Mouse (Mus musculus) heart, embryonic 11.5 days (tissue): ENCODE measurements around the gene Fam117a. TPM values are rescaled to one million over a fixed set of nuclear protein-coding genes. Genes with fewer than 3 reads are reported as not detected.

ENCODE experiments used
- ATAC-seq: fragments of 200-750 bp; cut with Nextera tagmentation; replicated peaks from 2 replicates; pipeline ENCODE4 v1.8.0; 2017; ENCODE audit warnings: moderate library complexity; ENCODE audit not compliant: insufficient number of reproducible peaks, low FRiP score, low TSS enrichment
- H3K27ac ChIP-seq: fragments of 300-500 bp; sonication (generic); 2 replicates; pipeline ENCODE4 v1.5.1; 2014; ENCODE audit warnings: mild to moderate bottlenecking, low read depth, low read length
- H3K27me3 ChIP-seq: fragments of 300-500 bp; sonication (generic); 2 replicates; pipeline ENCODE4 v1.6.1; 2014; ENCODE audit warnings: mild to moderate bottlenecking, low read length, mixed read lengths; ENCODE audit not compliant: control insufficient read depth, insufficient read depth
- H3K36me3 ChIP-seq: fragments of 300-500 bp; sonication (generic); 2 replicates; pipeline ENCODE4 v1.6.1; 2014; ENCODE audit warnings: mild to moderate bottlenecking, low read length, moderate library complexity, mixed read lengths; ENCODE audit not compliant: control insufficient read depth, insufficient read depth
- H3K4me1 ChIP-seq: fragments of 300-500 bp; sonication (generic); 2 replicates; pipeline ENCODE4 v1.6.1; 2014; ENCODE audit warnings: low read length; ENCODE audit not compliant: control insufficient read depth, insufficient read depth
- H3K4me2 ChIP-seq: fragments of 300-500 bp; sonication (generic); 2 replicates; pipeline ENCODE4 v1.6.1; 2014; ENCODE audit warnings: mild to moderate bottlenecking, moderate library complexity
- H3K4me3 ChIP-seq: fragments of 300-500 bp; sonication (generic); 2 replicates; pipeline ENCODE4 v1.5.1; 2014; ENCODE audit warnings: low read depth, low read length
- H3K9ac ChIP-seq: fragments of 300-500 bp; sonication (generic); 2 replicates; pipeline ENCODE4 v1.6.1; 2014; ENCODE audit warnings: mild to moderate bottlenecking, low read depth, low read length, moderate library complexity
- H3K9me3 ChIP-seq: fragments of 300-500 bp; sonication (generic); replicated peaks from 2 replicates; pipeline ENCODE4 v1.6.1; 2016; ENCODE audit warnings: low read length; ENCODE audit not compliant: control insufficient read depth
- WGBS: fragments of 180-500 bp; shearing (Covaris S2); extraction: QIAGEN DNeasy Blood & Tissue Kit; methylation state at CpG from one replicate; pipeline ENCODE4 v1.1.7; 2014; ENCODE audit not compliant: insufficient replicate concordance; 5-methylcytosine and 5-hydroxymethylcytosine counted together
- polyA plus RNA-seq: library from polyadenylated mRNA; unstranded; fragments of >200 nt; fragmentation: Nextera tagmentation; extraction: Ambion mirVana; gene quantifications from 2 replicates; pipeline ENCODE4 v1.2.1, GENCODE M21; 2014

The Fam117a gene
- polyA plus RNA-seq, 1 experiment from 2014 or later = 19.4 TPM

DNA sequence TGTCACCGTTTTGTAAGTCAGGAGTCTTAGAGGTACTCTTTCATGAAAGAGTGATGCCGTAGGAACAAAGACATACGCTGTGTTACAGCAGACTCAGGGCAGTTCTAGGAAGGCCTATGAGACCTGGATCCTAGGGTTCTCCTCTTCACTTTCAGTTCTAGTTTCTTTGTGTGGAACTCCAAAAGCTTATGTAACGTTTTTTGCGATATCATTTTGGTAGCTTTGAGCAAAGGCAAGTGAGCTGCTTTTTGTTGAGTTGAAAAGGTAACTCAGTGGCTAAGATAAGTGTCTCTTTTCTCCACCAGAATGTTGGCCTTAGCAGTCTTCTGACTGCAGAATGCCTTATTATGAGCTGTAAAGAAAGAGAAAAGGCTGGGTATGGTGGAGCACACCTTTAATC is 80.5 kb downstream of the Fam117a start:
- Histone ChIP-seq H3K36me3 (no peaks in the 10 kb centered on the region), H3K4me3 (no peak overlapping the region), H3K9ac (0 out of 2 replicates have a peak overlapping the region, but pooled peaks have one; percentile 23), H3K4me2 (no peak overlapping the region), H3K9me3 (no peaks in the 10 kb centered on the region), H3K27me3 (no peaks in the 10 kb centered on the region), H3K27ac (no peak overlapping the region), H3K4me1 (peaks cover 11% of the 10 kb centered on the region; the same call in 1 of the 2 replicates)
- WGBS = 77% methylated on average over 5 of the region's 5 CpGs
- ATAC-seq = no peak

DNA sequence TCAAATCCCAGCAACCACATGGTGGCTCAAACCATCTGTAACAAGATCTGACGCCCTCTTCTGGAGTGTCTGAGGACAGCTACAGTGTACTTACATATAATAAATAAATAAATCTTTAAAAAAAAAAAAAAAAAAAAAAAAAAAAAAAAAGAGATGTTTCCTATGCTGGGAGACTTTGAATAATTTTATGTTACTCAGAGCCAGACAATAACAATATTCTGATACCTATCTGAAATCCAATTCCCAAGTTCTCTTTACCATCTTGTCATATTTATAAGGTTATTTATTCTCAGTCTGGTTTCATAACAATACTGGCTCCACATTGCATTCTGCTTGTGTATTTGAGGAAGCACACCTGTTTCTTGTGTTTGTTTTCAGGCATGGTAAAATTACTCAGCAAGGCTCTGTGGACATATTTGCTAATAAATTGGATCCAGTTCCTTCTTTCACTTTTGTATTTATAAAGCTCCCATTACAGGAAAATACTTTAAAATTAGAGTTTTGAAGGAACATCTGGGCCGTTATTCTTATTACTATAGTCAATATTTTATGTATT is 84.1 kb downstream of the Fam117a start:
- ATAC-seq = no peak
- Histone ChIP-seq H3K27ac (no peak overlapping the region), H3K4me2 (no peak overlapping the region), H3K9me3 (no peaks in the 10 kb centered on the region), H3K4me3 (no peak overlapping the region), H3K36me3 (no peaks in the 10 kb centered on the region), H3K4me1 (peaks cover 6% of the 10 kb centered on the region; the same call in 1 of the 2 replicates), H3K27me3 (no peaks in the 10 kb centered on the region), H3K9ac (no peak overlapping the region)
- WGBS = 73% methylated on average over 2 of the region's 2 CpGs

DNA sequence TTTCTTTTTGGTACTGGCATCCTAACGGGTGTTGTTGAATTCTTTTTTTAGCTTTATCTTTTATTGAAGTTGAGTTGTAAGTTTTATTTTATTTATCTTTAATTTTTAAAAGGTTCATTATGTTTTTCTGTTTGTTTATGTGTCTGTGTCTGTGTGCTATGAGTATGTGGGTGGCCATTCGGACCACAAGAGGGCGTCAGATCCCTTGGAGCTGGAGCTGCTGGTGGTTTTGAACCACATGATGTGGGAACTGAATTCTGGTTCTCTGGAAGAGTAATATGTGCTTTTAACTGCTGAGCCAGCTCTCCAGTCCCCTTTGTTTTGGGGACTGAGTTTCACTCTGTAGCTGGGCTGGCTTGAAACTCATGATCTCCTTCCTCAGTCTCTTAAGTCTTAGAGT is 86.7 kb downstream of the Fam117a start:
- Histone ChIP-seq H3K9ac (no peak overlapping the region), H3K36me3 (no peaks in the 10 kb centered on the region), H3K4me3 (no peak overlapping the region), H3K27me3 (no peaks in the 10 kb centered on the region), H3K9me3 (no peaks in the 10 kb centered on the region), H3K27ac (no peak overlapping the region), H3K4me1 (no peaks in the 10 kb centered on the region), H3K4me2 (no peak overlapping the region)
- ATAC-seq = no peak
- WGBS = 76% methylated on average over 3 of the region's 3 CpGs

DNA sequence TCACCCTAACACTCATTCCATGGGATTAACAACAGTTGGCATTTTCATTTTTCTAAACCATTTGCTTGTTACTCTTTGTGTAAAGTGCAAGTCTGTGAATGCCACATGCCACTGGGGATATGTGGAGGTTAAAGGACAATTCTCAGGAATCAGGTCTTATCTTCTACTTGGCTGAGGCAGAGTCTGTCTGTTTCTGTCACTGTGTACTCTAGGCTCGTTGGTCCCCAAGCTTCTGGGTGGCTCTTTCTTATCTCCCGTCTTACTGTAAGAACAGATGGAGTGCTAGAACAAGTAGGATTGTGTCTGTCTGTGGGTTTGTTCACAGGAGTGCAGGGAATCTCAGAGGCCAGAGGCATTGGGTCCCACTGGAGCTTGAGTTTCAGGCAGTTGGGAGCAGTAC is 94.5 kb downstream of the Fam117a start:
- Histone ChIP-seq H3K27ac (peak overlapping the region; percentile 41; the same call in 1 of the 2 replicates), H3K27me3 (no peaks in the 10 kb centered on the region), H3K36me3 (peaks cover 3% of the 10 kb centered on the region; the same call in 1 of the 2 replicates), H3K4me3 (no peak overlapping the region), H3K4me2 (no peak overlapping the region), H3K4me1 (peaks cover 23% of the 10 kb centered on the region), H3K9me3 (no peaks in the 10 kb centered on the region), H3K9ac (no peak overlapping the region)
- WGBS = 11% methylated on average over 2 of the region's 2 CpGs
- no peak for ATAC-seq

Other genes starting within 250 kb of the Fam117a start
- 0.30 and 0.40 TPM in 2 replicates for gene Dlx3, start 216.9 kb upstream of the Fam117a start, polyA plus RNA-seq
- not detected in 2 replicates for gene Dlx4, start 190.8 kb upstream of the Fam117a start, polyA plus RNA-seq
- 0.13 TPM in 1 of 2 replicates, not detected in the other for gene Tac4, start 75.5 kb upstream of the Fam117a start, polyA plus RNA-seq
- gene Kat7, start 26.8 kb upstream of the Fam117a start, polyA plus RNA-seq = 43.2 and 55.1 TPM in 2 replicates
- gene Slc35b1, start 47.7 kb downstream of the Fam117a start, polyA plus RNA-seq = 92.4 and 95.9 TPM in 2 replicates
- gene Spop, start 77.1 kb downstream of the Fam117a start, polyA plus RNA-seq = 81.2 and 82.3 TPM in 2 replicates
- 0.24 and 0.39 TPM in 2 replicates for gene Nxph3, start 177.6 kb downstream of the Fam117a start, polyA plus RNA-seq